Mouse (Mus musculus): ENCODE measurements around the gene Tmem245. TPM values are rescaled to one million over a fixed set of nuclear protein-coding genes. Genes with fewer than 3 reads are reported as not detected.
A peak's percentile ranks its signal among the peaks of the same experiment; 100 is the strongest.

The Tmem245 gene
- polyA plus RNA-seq (2014; fragmentation: Nextera tagmentation; extraction: Ambion mirVana), result 6.8 TPM in 2 replicates

GRCm38 (mm10) chr4:56946641-56947640 lies at the start of gene Tmem245:
Gene Tmem245, minus strand, starts transcription at chr4:56947437.
- no peaks in the 10 kb centered on the region for H3K36me3 ChIP-seq (ENCODE audit: control insufficient read depth, insufficient read depth, low read length)
- peaks cover 26% of the 10 kb centered on the region for H3K4me1 ChIP-seq (ENCODE audit: control insufficient read depth, insufficient read depth, low read length)
- H3K27ac ChIP-seq (ENCODE audit: low read depth, low read length), result peak within 1 kb of the TSS; percentile 54; the same call in 1 of the 2 replicates
- peak within 1 kb of the TSS; percentile 91 for H3K4me2 ChIP-seq
- WGBS, result under 1% methylated on average over 107 of the region's 107 CpGs
- ATAC-seq (ENCODE audit: low FRiP score) (peak; percentile 98), DNase-seq (ENCODE audit: low spot score, missing footprints) (peak; percentile 98)
- H3K27me3 ChIP-seq (ENCODE audit: control insufficient read depth, insufficient read depth, low read length), result no peaks in the 10 kb centered on the region
- H3K9ac ChIP-seq (ENCODE audit: low read length), result peak within 1 kb of the TSS; percentile 93
- H3K9me3 ChIP-seq (ENCODE audit: control insufficient read depth, low read length), result no peaks in the 10 kb centered on the region
- H3K4me3 ChIP-seq (ENCODE audit: low read depth, low read length), result peak within 1 kb of the TSS; percentile 87

- 88% methylated on average over 7 of the region's 7 CpGs for WGBS
- DNase-seq (ENCODE audit: low spot score, missing footprints) (peak; percentile 39), ATAC-seq (ENCODE audit: low FRiP score) (no peak)
- Histone ChIP-seq H3K4me1 (ENCODE audit: control insufficient read depth, insufficient read depth, low read length) (peaks cover 2% of the 10 kb centered on the region; the same call in 1 of the 2 replicates), H3K4me3 (ENCODE audit: low read depth, low read length) (no peak overlapping the region), H3K27ac (ENCODE audit: low read depth, low read length) (no peak overlapping the region), H3K9ac (ENCODE audit: low read length) (no peak overlapping the region), H3K9me3 (ENCODE audit: control insufficient read depth, low read length) (peaks cover 3% of the 10 kb centered on the region; the same call in 1 of the 2 replicates), H3K36me3 (ENCODE audit: control insufficient read depth, insufficient read depth, low read length) (no peaks in the 10 kb centered on the region), H3K27me3 (ENCODE audit: control insufficient read depth, insufficient read depth, low read length) (peaks cover 2% of the 10 kb centered on the region; the same call in 1 of the 2 replicates), H3K4me2 (no peak overlapping the region)
These were observed 46.1 kb upstream of the Tmem245 start for GRCm38 (mm10) chr4:56993331-56993730.

GRCm38 (mm10) chr4:56991951-56992350 lies 44.7 kb upstream of the Tmem245 start:
- peak; percentile 79 for DNase-seq (ENCODE audit: low spot score, missing footprints)
- peaks cover 2% of the 10 kb centered on the region; the same call in 1 of the 2 replicates for H3K4me1 ChIP-seq (ENCODE audit: control insufficient read depth, insufficient read depth, low read length)
- H3K27me3 ChIP-seq (ENCODE audit: control insufficient read depth, insufficient read depth, low read length), result peaks cover 2% of the 10 kb centered on the region; the same call in 1 of the 2 replicates
- WGBS, result 80% methylated on average over 2 of the region's 2 CpGs
- peaks cover 3% of the 10 kb centered on the region; the same call in 1 of the 2 replicates for H3K9me3 ChIP-seq (ENCODE audit: control insufficient read depth, low read length)
- H3K4me2 ChIP-seq, result no peak overlapping the region
- H3K9ac ChIP-seq (ENCODE audit: low read length), result no peak overlapping the region
- H3K27ac ChIP-seq (ENCODE audit: low read depth, low read length), result no peak overlapping the region
- no peak overlapping the region for H3K4me3 ChIP-seq (ENCODE audit: low read depth, low read length)
- no peak for ATAC-seq (ENCODE audit: low FRiP score)
- no peaks in the 10 kb centered on the region for H3K36me3 ChIP-seq (ENCODE audit: control insufficient read depth, insufficient read depth, low read length)

DNA sequence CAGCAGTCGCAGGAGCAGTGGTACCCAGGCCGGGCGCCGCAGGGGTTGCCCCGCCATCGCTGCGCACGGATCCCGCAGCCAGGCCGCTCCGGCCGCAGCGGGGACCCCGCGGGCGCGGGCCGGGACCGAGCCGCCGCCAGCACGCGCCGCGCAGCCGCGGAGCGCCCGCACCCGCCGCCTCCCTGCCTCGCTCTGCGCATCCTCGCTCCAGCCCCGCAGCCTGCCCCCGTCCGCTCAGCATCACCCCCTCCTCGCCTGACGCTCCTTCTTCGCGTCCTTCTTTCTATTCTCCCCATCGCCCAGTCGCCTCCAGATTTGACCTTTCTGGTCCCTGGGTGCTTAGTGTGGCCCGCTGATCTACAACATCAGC lies 43.0 kb upstream of the Tmem245 start, which contains the start of gene Frrs1l:
Gene Frrs1l (minus strand): TSS at position 177 of the 370 bp plus-strand sequence.
- no peaks in the 10 kb centered on the region for H3K9me3 ChIP-seq (ENCODE audit: control insufficient read depth, low read length)
- peaks cover 2% of the 10 kb centered on the region; the same call in 1 of the 2 replicates for H3K27me3 ChIP-seq (ENCODE audit: control insufficient read depth, insufficient read depth, low read length)

DNA sequence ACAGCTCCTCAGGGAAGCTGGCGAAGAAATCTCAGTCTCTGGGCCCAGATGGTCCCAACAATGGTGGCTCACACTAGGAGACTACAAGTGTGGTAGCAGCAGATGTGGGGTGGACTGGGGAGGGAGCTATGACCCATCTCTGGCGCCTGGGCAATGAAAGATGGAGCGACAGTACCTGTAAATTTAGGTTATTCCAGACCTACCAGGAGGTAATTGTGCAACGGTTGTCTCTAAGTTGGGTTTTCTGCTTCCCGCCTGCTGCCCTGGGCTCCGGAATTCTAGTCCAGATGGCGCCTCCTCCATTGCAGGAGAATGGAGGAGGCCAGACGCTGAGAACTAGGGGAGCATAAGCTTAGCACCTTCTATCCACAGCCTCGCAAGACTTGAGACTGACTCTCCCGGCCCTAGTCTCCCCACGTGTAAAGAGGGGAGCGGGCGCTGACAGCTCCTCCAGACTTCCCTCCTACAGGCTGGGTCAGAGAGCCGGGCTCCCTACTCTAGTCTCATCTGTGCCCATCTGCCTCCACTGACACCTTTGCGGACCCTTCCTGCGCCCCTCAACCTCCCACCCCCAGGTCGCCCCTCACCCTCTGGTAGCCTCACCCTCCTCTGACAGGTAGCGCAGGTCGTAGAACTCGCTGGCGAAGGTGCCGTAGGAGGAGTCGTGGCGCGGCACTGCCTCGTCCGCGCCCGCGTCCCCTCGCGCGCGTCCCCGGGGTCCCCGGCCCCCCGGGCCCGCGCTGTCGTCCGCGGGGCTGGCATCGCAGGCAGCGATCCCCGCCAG lies 42.4 kb upstream of the Tmem245 start:
- H3K9ac ChIP-seq (ENCODE audit: low read length), result peak overlapping the region; percentile 70
- ATAC-seq (ENCODE audit: low FRiP score) (peak; percentile 80), DNase-seq (ENCODE audit: low spot score, missing footprints) (peak; percentile 96)
- no peaks in the 10 kb centered on the region for H3K36me3 ChIP-seq (ENCODE audit: control insufficient read depth, insufficient read depth, low read length)
- H3K4me1 ChIP-seq (ENCODE audit: control insufficient read depth, insufficient read depth, low read length), result peaks cover 2% of the 10 kb centered on the region; the same call in 1 of the 2 replicates
- H3K9me3 ChIP-seq (ENCODE audit: control insufficient read depth, low read length), result no peaks in the 10 kb centered on the region
- peak overlapping the region; percentile 91 for H3K4me2 ChIP-seq
- H3K27me3 ChIP-seq (ENCODE audit: control insufficient read depth, insufficient read depth, low read length), result peaks cover 2% of the 10 kb centered on the region; the same call in 1 of the 2 replicates
- WGBS, result 1% methylated on average over 45 of the region's 45 CpGs
- no peak overlapping the region for H3K27ac ChIP-seq (ENCODE audit: low read depth, low read length)
- H3K4me3 ChIP-seq (ENCODE audit: low read depth, low read length), result peak overlapping the region; percentile 64

More for the DNA sequence above, 43.0 kb upstream of the Tmem245 start, which contains the start of gene Frrs1l:
- H3K4me3 ChIP-seq (ENCODE audit: low read depth, low read length), result peak within 1 kb of the TSS; percentile 64
- peak within 1 kb of the TSS; percentile 70 for H3K9ac ChIP-seq (ENCODE audit: low read length)
- no peak within 1 kb of the TSS for H3K27ac ChIP-seq (ENCODE audit: low read depth, low read length)
- H3K36me3 ChIP-seq (ENCODE audit: control insufficient read depth, insufficient read depth, low read length), result no peaks in the 10 kb centered on the region
- peaks cover 2% of the 10 kb centered on the region; the same call in 1 of the 2 replicates for H3K4me1 ChIP-seq (ENCODE audit: control insufficient read depth, insufficient read depth, low read length)
- 0% methylated on average over 27 of the region's 44 CpGs for WGBS
- ATAC-seq (ENCODE audit: low FRiP score) (peak; percentile 91), DNase-seq (ENCODE audit: low spot score, missing footprints) (peak; percentile 93)
- peak within 1 kb of the TSS; percentile 91 for H3K4me2 ChIP-seq

GRCm38 (mm10) chr4:56965586-56966179 lies 18.4 kb upstream of the Tmem245 start:
- WGBS, result 82% methylated on average over 7 of the region's 7 CpGs
- DNase-seq (ENCODE audit: low spot score, missing footprints) (no peak), ATAC-seq (ENCODE audit: low FRiP score) (no peak)
- Histone ChIP-seq H3K9me3 (ENCODE audit: control insufficient read depth, low read length) (no peaks in the 10 kb centered on the region), H3K36me3 (ENCODE audit: control insufficient read depth, insufficient read depth, low read length) (no peaks in the 10 kb centered on the region), H3K27me3 (ENCODE audit: control insufficient read depth, insufficient read depth, low read length) (no peaks in the 10 kb centered on the region), H3K4me1 (ENCODE audit: control insufficient read depth, insufficient read depth, low read length) (no peaks in the 10 kb centered on the region), H3K4me3 (ENCODE audit: low read depth, low read length) (no peak overlapping the region), H3K4me2 (no peak overlapping the region), H3K27ac (ENCODE audit: low read depth, low read length) (no peak overlapping the region), H3K9ac (ENCODE audit: low read length) (no peak overlapping the region)

- Histone ChIP-seq H3K4me2 (no peak overlapping the region), H3K4me3 (ENCODE audit: low read depth, low read length) (no peak overlapping the region), H3K9ac (ENCODE audit: low read length) (no peak overlapping the region), H3K4me1 (ENCODE audit: control insufficient read depth, insufficient read depth, low read length) (no peaks in the 10 kb centered on the region), H3K36me3 (ENCODE audit: control insufficient read depth, insufficient read depth, low read length) (no peaks in the 10 kb centered on the region), H3K27ac (ENCODE audit: low read depth, low read length) (no peak overlapping the region), H3K27me3 (ENCODE audit: control insufficient read depth, insufficient read depth, low read length) (no peaks in the 10 kb centered on the region), H3K9me3 (ENCODE audit: control insufficient read depth, low read length) (no peaks in the 10 kb centered on the region)
- DNase-seq (ENCODE audit: low spot score, missing footprints), result no peak
- WGBS, result 92% methylated on average over 6 of the region's 6 CpGs
- ATAC-seq (ENCODE audit: low FRiP score), result no peak
These were observed 16.4 kb upstream of the Tmem245 start for GRCm38 (mm10) chr4:56963687-56964086.

DNA sequence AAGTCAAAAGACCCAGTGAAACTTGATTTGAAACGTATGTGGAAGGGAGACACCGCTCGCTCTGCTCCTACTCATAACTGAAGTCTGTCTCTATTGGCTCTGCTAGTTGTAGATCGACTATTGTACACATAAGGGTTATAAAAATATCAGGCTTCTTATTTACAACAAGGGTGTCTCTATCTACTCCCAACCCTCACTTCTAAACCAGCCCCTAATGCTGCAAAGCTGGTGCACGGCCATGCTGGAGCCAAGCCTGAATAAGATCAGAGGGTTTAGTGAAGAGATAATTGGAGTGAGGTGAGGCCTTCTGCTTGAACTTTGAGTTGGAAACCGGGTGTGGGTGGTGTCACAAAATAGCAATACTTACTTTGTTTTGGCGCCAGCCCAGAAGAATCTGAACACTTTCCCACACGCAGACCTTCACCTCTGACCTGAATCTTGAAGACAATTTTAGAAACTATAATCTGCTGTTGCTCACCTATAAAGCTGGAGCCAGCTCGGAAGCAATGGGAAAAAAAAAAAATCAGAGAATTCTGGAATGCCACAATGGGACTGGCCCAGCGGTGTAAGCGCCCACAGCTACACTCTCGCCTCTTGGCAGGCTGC lies 14.2 kb upstream of the Tmem245 start:
- DNase-seq (ENCODE audit: low spot score, missing footprints), result no peak
- H3K4me1 ChIP-seq (ENCODE audit: control insufficient read depth, insufficient read depth, low read length), result no peaks in the 10 kb centered on the region
- H3K9me3 ChIP-seq (ENCODE audit: control insufficient read depth, low read length), result no peaks in the 10 kb centered on the region
- WGBS, result 87% methylated on average over 12 of the region's 12 CpGs
- H3K27ac ChIP-seq (ENCODE audit: low read depth, low read length), result no peak overlapping the region
- no peaks in the 10 kb centered on the region for H3K27me3 ChIP-seq (ENCODE audit: control insufficient read depth, insufficient read depth, low read length)
- H3K4me3 ChIP-seq (ENCODE audit: low read depth, low read length), result no peak overlapping the region
- no peak for ATAC-seq (ENCODE audit: low FRiP score)
- H3K36me3 ChIP-seq (ENCODE audit: control insufficient read depth, insufficient read depth, low read length), result no peaks in the 10 kb centered on the region
- no peak overlapping the region for H3K9ac ChIP-seq (ENCODE audit: low read length)
- H3K4me2 ChIP-seq, result no peak overlapping the region

Data from midbrain, embryonic 11.5 days (tissue).